Mouse (Mus musculus) cerebellum, postnatal 25 days (tissue): ENCODE data around the gene Fads2.

Experiments used
- DNase-seq, 2 experiments: peaks; one replicate each; pipeline ENCODE4 v3.0.0; 2021; ENCODE audit warnings: mixed read lengths in 2 of 2

Fads2 gene

DNA sequence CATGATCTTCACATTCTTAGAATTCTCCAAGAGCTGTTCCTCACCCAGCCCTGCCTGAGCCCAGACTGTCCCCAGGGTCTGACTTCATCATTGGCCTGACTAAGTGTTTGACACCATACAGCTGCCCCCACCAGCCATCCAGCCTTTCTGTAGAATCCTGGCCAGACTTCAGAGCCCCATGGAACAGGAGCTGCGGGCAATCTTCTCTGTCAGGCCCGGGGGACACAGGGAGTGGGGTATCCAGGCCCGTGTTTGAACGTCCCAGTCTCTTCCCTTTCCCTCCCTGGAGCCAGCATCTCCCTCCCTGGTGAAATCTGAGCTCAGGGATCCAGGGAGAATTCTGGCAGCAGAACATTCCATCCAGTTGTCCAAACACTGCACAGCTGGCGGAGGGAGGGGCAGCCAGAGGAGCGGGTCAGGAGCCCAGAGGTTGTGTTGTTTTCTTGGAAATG is 88.7 kb downstream of the Fads2 start:
- DNase-seq, result no peak
